ENCODE assay signal across 14 mouse cellular contexts in the genomic region with DNA sequence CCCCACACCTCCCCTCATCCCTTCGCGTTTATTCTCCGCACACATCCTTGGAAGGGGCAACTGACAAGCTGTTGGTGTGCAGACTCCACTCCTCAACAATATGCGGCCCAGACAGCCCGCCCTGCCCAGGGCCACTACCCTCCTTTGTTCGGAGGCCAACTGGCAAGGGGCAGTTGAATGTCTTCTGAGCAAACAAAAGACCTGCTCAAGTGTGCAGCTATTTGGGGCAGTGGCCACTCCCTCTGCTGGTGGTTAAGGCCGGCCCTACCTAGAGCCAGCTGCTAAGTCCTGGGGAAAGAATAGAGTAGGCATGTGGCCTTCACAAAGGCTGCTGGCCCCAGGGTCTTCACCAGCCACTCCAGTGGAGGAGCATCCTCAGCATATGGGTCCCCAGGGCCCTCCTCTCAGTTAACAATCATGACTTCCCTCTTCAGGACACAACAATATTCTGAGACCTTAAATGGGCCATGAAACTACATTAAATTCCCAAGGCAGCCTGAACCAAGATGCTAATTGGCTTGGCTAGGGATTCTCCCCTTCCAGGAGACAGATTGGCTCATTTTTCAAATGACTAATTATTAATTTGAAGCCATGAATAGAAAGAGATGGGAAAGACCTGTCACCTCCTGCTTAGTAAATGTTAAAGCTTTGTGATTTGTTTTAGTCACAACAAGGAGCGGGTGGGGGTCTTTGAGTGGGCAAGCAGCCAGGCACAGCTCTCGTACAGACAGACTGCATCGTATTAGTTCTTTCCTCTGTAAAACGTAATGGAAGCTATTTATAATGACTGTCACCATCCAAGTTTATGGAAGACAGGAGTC. TPM values are rescaled to one million over a fixed set of nuclear protein-coding genes. Genes with fewer than 3 reads are reported as not detected.
DNase-seq lines count a peak whose midpoint lies in the region; ATAC-seq and TF ChIP-seq lines count a peak whose summit lies in the region.
"Had no signal": no experiment of that assay in that cellular context is flagged by ENCODE, and none has a peak within 500 bp of the region (broad histone marks: within the 10 kb centered on the region; RNA-seq: fewer than 3 reads in every experiment).

No protein-coding gene starts in this region.

- H3K9me3 ChIP-seq in E14TG2a.4 (ENCODE audit: low read length) = no peaks in the 10 kb centered on the region
- H3K9me3 ChIP-seq in forebrain, postnatal 0 days (ENCODE audit: low read length) = no peaks in the 10 kb centered on the region
- H3K9me3 ChIP-seq in midbrain, embryonic 14.5 days (ENCODE audit: control insufficient read depth, low read length) = no peaks in the 10 kb centered on the region
- no peaks in the 10 kb centered on the region for H3K9me3 ChIP-seq in stomach, postnatal 0 days (ENCODE audit: control insufficient read depth, low read length)
- H3K9me3 ChIP-seq: liver, embryonic 13.5 days had no signal

- no peak overlapping the region for H3K4me2 ChIP-seq in forebrain, postnatal 0 days (ENCODE audit: low read depth)
- peak overlapping the region; percentile 17; the same call in 1 of the 2 replicates for H3K4me2 ChIP-seq in midbrain, embryonic 14.5 days (ENCODE audit: low read length)
- no peak overlapping the region for H3K4me2 ChIP-seq in stomach, postnatal 0 days (replicated peaks; ENCODE audit: low read depth)
- H3K4me2 ChIP-seq: liver, embryonic 13.5 days had no signal

- ATAC-seq in forebrain, postnatal 0 days = peak; percentile 66
- ATAC-seq in midbrain, embryonic 14.5 days (ENCODE audit: low FRiP score, low TSS enrichment) = peak; percentile 82
- ATAC-seq in stomach, postnatal 0 days (ENCODE audit: low FRiP score, low TSS enrichment) = no peak

- no peak for TF ChIP-seq CTCF in E14TG2a.4 (conservative IDR thresholded peaks at IDR 0.05; ENCODE audit: low read length)
- TF ChIP-seq CTCF in forebrain, postnatal 0 days (IDR thresholded peaks at IDR 0.05; ENCODE audit: low read depth) = no peak
- TF ChIP-seq CTCF in stomach, postnatal 0 days (IDR thresholded peaks at IDR 0.05; ENCODE audit: low read depth) = no peak

- WGBS in forebrain, postnatal 0 days = 12% methylated on average over 11 of the region's 11 CpGs
- WGBS in midbrain, embryonic 14.5 days = 22% methylated on average over 11 of the region's 11 CpGs
- WGBS in stomach, postnatal 0 days = 59% methylated on average over 11 of the region's 11 CpGs

- no peak overlapping the region for H3K9ac ChIP-seq in forebrain, postnatal 0 days
- H3K9ac ChIP-seq in midbrain, embryonic 14.5 days (replicated peaks; ENCODE audit: low read length) = no peak overlapping the region
- no peak overlapping the region for H3K9ac ChIP-seq in stomach, postnatal 0 days (ENCODE audit: low read length)
- H3K9ac ChIP-seq: liver, embryonic 13.5 days had no signal

- H3K27me3 ChIP-seq in E14TG2a.4 (ENCODE audit: insufficient read depth, low read length) = no peaks in the 10 kb centered on the region
- no peaks in the 10 kb centered on the region for H3K27me3 ChIP-seq in forebrain, postnatal 0 days (ENCODE audit: insufficient read depth, low read length)
- H3K27me3 ChIP-seq in midbrain, embryonic 14.5 days (ENCODE audit: control insufficient read depth, insufficient read depth, low read length) = no peaks in the 10 kb centered on the region
- H3K27me3 ChIP-seq in stomach, postnatal 0 days (ENCODE audit: control insufficient read depth, insufficient read depth, low read length) = no peaks in the 10 kb centered on the region
- H3K27me3 ChIP-seq: liver, embryonic 13.5 days had no signal

- peak overlapping the region; percentile 60 for H3K4me3 ChIP-seq in E14TG2a.4 (replicated peaks; ENCODE audit: low read length)
- no peak overlapping the region for H3K4me3 ChIP-seq in forebrain, postnatal 0 days (ENCODE audit: low read depth, low read length)
- H3K4me3 ChIP-seq in midbrain, embryonic 14.5 days (replicated peaks; ENCODE audit: low read depth, low read length) = no peak overlapping the region
- H3K4me3 ChIP-seq in stomach, postnatal 0 days (ENCODE audit: low read depth, low read length) = no peak overlapping the region
- H3K4me3 ChIP-seq: liver, embryonic 13.5 days had no signal

- no peak for TF ChIP-seq EP300 in stomach, postnatal 0 days (optimal IDR thresholded peaks at IDR 0.05)

- peaks cover 26% of the 10 kb centered on the region for H3K4me1 ChIP-seq in E14TG2a.4 (replicated peaks; ENCODE audit: low read depth, low read length)
- H3K4me1 ChIP-seq in forebrain, postnatal 0 days (ENCODE audit: insufficient read depth) = no peaks in the 10 kb centered on the region
- no peaks in the 10 kb centered on the region for H3K4me1 ChIP-seq in midbrain, embryonic 14.5 days (ENCODE audit: control insufficient read depth, insufficient read depth, low read length)
- H3K4me1 ChIP-seq in stomach, postnatal 0 days (replicated peaks; ENCODE audit: control insufficient read depth, insufficient read depth) = no peaks in the 10 kb centered on the region
- H3K4me1 ChIP-seq: liver, embryonic 13.5 days had no signal

- no peaks in the 10 kb centered on the region for H3K36me3 ChIP-seq in E14TG2a.4 (ENCODE audit: insufficient read depth, low read length)
- no peaks in the 10 kb centered on the region for H3K36me3 ChIP-seq in forebrain, postnatal 0 days (ENCODE audit: insufficient read depth)
- no peaks in the 10 kb centered on the region for H3K36me3 ChIP-seq in midbrain, embryonic 14.5 days (ENCODE audit: control insufficient read depth, insufficient read depth, low read length)
- no peaks in the 10 kb centered on the region for H3K36me3 ChIP-seq in stomach, postnatal 0 days (ENCODE audit: control insufficient read depth, insufficient read depth, low read length)
- H3K36me3 ChIP-seq: liver, embryonic 13.5 days had no signal

- no peak overlapping the region for H3K27ac ChIP-seq in forebrain, postnatal 0 days (ENCODE audit: low read depth, low read length)
- H3K27ac ChIP-seq in midbrain, embryonic 14.5 days (replicated peaks; ENCODE audit: low read depth, low read length) = no peak overlapping the region
- H3K27ac ChIP-seq in stomach, postnatal 0 days (replicated peaks) = no peak overlapping the region
- H3K27ac ChIP-seq: liver, embryonic 13.5 days had no signal

- peak; percentile 80 for DNase-seq in embryo, embryonic 10 days (ENCODE audit: low spot score)
- peak; percentile 15 for DNase-seq in forebrain, postnatal 0 days
- DNase-seq in midbrain, embryonic 14.5 days = peak; percentile 38
- no peak for DNase-seq in urinary bladder, adult 2 months (ENCODE audit: low spot score)
- no peak for DNase-seq in layer of hippocampus, postnatal 14 days (ENCODE audit: low spot score in 2 of 2)
- DNase-seq in stomach, postnatal 0 days (ENCODE audit: low spot score) = no peak
- DNase-seq in natural killer cell, adult 2 months (ENCODE audit: low spot score in 2 of 2) = no peak
- DNase-seq: heart, postnatal 14 days; layer of hippocampus, adult 9-11 months; liver, embryonic 13.5 days; right cerebral cortex, adult 18-20 months had no signal

RNA-seq across cellular contexts. Expression of a gene that starts 12.9 kb away (rescaled TPM):
- total RNA-seq in forebrain, postnatal 0 days (2014; rRNA removed) = 74.3 and 93.6 TPM in 2 replicates
- 57.7 and 76.0 TPM in 2 replicates for polyA plus RNA-seq in forebrain, postnatal 0 days (2015; fragmentation: Nextera tagmentation; extraction: Ambion mirVana)
- polyA plus RNA-seq in midbrain, embryonic 14.5 days (2014; fragmentation: Nextera tagmentation; extraction: Ambion mirVana) = 46.1 and 50.8 TPM in 2 replicates
- 38.4 and 46.2 TPM in 2 replicates for polyA plus RNA-seq in urinary bladder, adult 2 months (2012; rRNA removed)
- 10 to 100 TPM; 75.9 to 77.1 TPM for total RNA-seq in layer of hippocampus, postnatal 14 days (2021)
- 23.5 and 24.2 TPM in 2 replicates for polyA plus RNA-seq in stomach, postnatal 0 days (2015; fragmentation: Nextera tagmentation; extraction: Ambion mirVana)

RNA-seq across cellular contexts. Expression of a gene that starts 46.8 kb away (rescaled TPM):
- total RNA-seq in forebrain, postnatal 0 days (2014; rRNA removed) = not detected in 2 replicates
- polyA plus RNA-seq in forebrain, postnatal 0 days (2015; fragmentation: Nextera tagmentation; extraction: Ambion mirVana) = 0.06 and 0.13 TPM in 2 replicates
- polyA plus RNA-seq in midbrain, embryonic 14.5 days (2014; fragmentation: Nextera tagmentation; extraction: Ambion mirVana) = not detected in 2 replicates
- not detected in 2 replicates for polyA plus RNA-seq in urinary bladder, adult 2 months (2012; rRNA removed)
- under 1 TPM; 0.09 to 0.10 TPM for total RNA-seq in layer of hippocampus, postnatal 14 days (2021)
- not detected in 2 replicates for polyA plus RNA-seq in stomach, postnatal 0 days (2015; fragmentation: Nextera tagmentation; extraction: Ambion mirVana)
- total RNA-seq: common myeloid progenitor, adult 5-6 weeks; heart, postnatal 14 days had no signal
- polyA plus RNA-seq: liver, embryonic 13.5 days; testis, adult 2 months had no signal

RNA-seq across cellular contexts. Expression of a gene that starts 50.6 kb away (rescaled TPM):
- total RNA-seq in forebrain, postnatal 0 days (2014; rRNA removed) = 146 and 174 TPM in 2 replicates
- 81.3 and 102 TPM in 2 replicates for polyA plus RNA-seq in forebrain, postnatal 0 days (2015; fragmentation: Nextera tagmentation; extraction: Ambion mirVana)
- polyA plus RNA-seq in midbrain, embryonic 14.5 days (2014; fragmentation: Nextera tagmentation; extraction: Ambion mirVana) = 62.2 and 64.5 TPM in 2 replicates
- 290 and 354 TPM in 2 replicates for polyA plus RNA-seq in urinary bladder, adult 2 months (2012; rRNA removed)
- total RNA-seq in layer of hippocampus, postnatal 14 days (2021) = 100 to 1,000 TPM; 183 to 184 TPM
- polyA plus RNA-seq in stomach, postnatal 0 days (2015; fragmentation: Nextera tagmentation; extraction: Ambion mirVana) = 109 and 115 TPM in 2 replicates

Comparison
In these comparisons a context has a peak if more than half of its experiments do, and no peak if none do; other contexts are left out.
1. DNase-seq: peak in embryo, embryonic 10 days (single experiment), forebrain, postnatal 0 days (single experiment) and midbrain, embryonic 14.5 days (single experiment); none in urinary bladder, adult 2 months (single experiment), layer of hippocampus, postnatal 14 days (0 of 2), stomach, postnatal 0 days (single experiment) and natural killer cell, adult 2 months (0 of 2).